Mouse (Mus musculus): ENCODE data around the gene Sycp1. TPM values are rescaled to one million over a fixed set of nuclear protein-coding genes. Genes with fewer than 3 reads are reported as not detected.

Sycp1 gene
- polyA plus RNA-seq, 1 experiment from 2014 or later, result not detected

DNA sequence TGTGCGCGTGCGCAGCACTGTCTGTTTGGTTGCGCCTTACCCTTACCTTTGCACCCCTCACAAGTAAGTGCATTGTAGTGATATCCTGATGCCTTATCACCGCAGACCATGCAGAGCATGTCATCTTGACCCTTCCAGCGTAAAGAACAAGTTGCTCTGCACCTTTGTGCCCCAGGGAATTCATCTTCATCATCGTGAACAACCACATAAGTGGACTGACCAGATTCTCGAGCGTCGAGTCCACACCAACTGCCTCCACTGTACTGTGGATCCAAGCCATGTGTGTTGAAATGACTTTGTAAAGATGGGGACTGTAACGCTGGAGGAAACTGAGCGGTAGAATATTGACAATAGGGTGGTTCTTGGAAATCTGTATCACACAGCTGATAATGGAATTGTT is 18.6 kb upstream of the Sycp1 start:
- no peaks in the 10 kb centered on the region for H3K36me3 ChIP-seq (ENCODE audit: control insufficient read depth, insufficient read depth, low read length)

DNA sequence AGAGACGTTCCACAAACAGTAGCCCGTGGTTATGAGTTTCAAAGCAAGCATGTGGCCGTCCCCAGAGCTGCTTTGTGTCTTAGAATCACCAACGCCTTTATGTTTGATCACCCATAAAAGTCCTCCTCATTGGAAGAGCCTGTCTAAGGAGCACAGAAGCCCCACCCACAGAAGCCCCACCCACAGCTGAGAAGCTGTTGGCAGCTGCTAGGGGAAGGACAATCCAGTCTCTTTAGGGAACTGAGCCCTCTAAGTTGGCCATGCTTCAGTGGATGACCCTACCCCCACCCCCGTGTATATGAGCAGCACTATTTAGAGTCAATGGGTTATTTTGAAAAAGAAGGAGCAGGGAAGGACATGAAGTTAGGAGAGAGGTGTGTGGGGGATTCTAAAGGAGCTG is 11.0 kb upstream of the Sycp1 start:
- Histone ChIP-seq H3K9ac (ENCODE audit: low read depth, low read length) (no peak overlapping the region), H3K36me3 (ENCODE audit: control insufficient read depth, insufficient read depth, low read length) (no peaks in the 10 kb centered on the region), H3K4me1 (ENCODE audit: control insufficient read depth, insufficient read depth, low read depth, low read length) (no peaks in the 10 kb centered on the region), H3K9me3 (ENCODE audit: control insufficient read depth, low read length) (no peaks in the 10 kb centered on the region), H3K27ac (ENCODE audit: low read depth, low read length) (no peak overlapping the region), H3K27me3 (replicated peaks; ENCODE audit: control insufficient read depth, insufficient read depth, low read length) (no peaks in the 10 kb centered on the region), H3K4me3 (ENCODE audit: low read length) (no peak overlapping the region), H3K4me2 (ENCODE audit: low read length) (no peak overlapping the region)
- WGBS, result 45% methylated on average over 5 of the region's 5 CpGs
- no peak for ATAC-seq

More for the DNA sequence above, 18.6 kb upstream of the Sycp1 start:
- WGBS, result 94% methylated on average over 12 of the region's 12 CpGs
- Histone ChIP-seq H3K9me3 (ENCODE audit: control insufficient read depth, low read length) (no peaks in the 10 kb centered on the region), H3K4me1 (ENCODE audit: control insufficient read depth, insufficient read depth, low read depth, low read length) (no peaks in the 10 kb centered on the region), H3K27ac (ENCODE audit: low read depth, low read length) (no peak overlapping the region), H3K9ac (ENCODE audit: low read depth, low read length) (no peak overlapping the region), H3K4me3 (ENCODE audit: low read length) (no peak overlapping the region), H3K4me2 (ENCODE audit: low read length) (no peak overlapping the region), H3K27me3 (replicated peaks; ENCODE audit: control insufficient read depth, insufficient read depth, low read length) (no peaks in the 10 kb centered on the region)
- ATAC-seq, result no peak

GRCm38 (mm10) chr3:102946312-102946711 is 10.4 kb upstream of the Sycp1 start:
- 81% methylated on average over 3 of the region's 3 CpGs for WGBS
- H3K9me3 ChIP-seq (ENCODE audit: control insufficient read depth, low read length), result no peaks in the 10 kb centered on the region
- ATAC-seq, result no peak

GRCm38 (mm10) chr3:102938100-102938499 is 2.2 kb upstream of the Sycp1 start:
- Histone ChIP-seq H3K27ac (ENCODE audit: low read depth, low read length) (no peak overlapping the region), H3K27me3 (replicated peaks; ENCODE audit: control insufficient read depth, insufficient read depth, low read length) (no peaks in the 10 kb centered on the region), H3K9ac (ENCODE audit: low read depth, low read length) (no peak overlapping the region), H3K4me3 (ENCODE audit: low read length) (no peak overlapping the region), H3K9me3 (ENCODE audit: control insufficient read depth, low read length) (peaks cover 8% of the 10 kb centered on the region; the same call in 1 of the 2 replicates), H3K4me2 (ENCODE audit: low read length) (no peak overlapping the region), H3K36me3 (ENCODE audit: control insufficient read depth, insufficient read depth, low read length) (no peaks in the 10 kb centered on the region), H3K4me1 (ENCODE audit: control insufficient read depth, insufficient read depth, low read depth, low read length) (no peaks in the 10 kb centered on the region)
- 83% methylated on average over 1 of the region's 1 CpGs for WGBS
- ATAC-seq, result no peak

More at GRCm38 (mm10) chr3:102946312-102946711, 10.4 kb upstream of the Sycp1 start:
- H3K4me3 ChIP-seq (ENCODE audit: low read length), result no peak overlapping the region
- no peaks in the 10 kb centered on the region for H3K27me3 ChIP-seq (replicated peaks; ENCODE audit: control insufficient read depth, insufficient read depth, low read length)
- no peak overlapping the region for H3K9ac ChIP-seq (ENCODE audit: low read depth, low read length)
- H3K4me1 ChIP-seq (ENCODE audit: control insufficient read depth, insufficient read depth, low read depth, low read length), result no peaks in the 10 kb centered on the region
- no peaks in the 10 kb centered on the region for H3K36me3 ChIP-seq (ENCODE audit: control insufficient read depth, insufficient read depth, low read length)
- H3K4me2 ChIP-seq (ENCODE audit: low read length), result no peak overlapping the region
- H3K27ac ChIP-seq (ENCODE audit: low read depth, low read length), result no peak overlapping the region

DNA sequence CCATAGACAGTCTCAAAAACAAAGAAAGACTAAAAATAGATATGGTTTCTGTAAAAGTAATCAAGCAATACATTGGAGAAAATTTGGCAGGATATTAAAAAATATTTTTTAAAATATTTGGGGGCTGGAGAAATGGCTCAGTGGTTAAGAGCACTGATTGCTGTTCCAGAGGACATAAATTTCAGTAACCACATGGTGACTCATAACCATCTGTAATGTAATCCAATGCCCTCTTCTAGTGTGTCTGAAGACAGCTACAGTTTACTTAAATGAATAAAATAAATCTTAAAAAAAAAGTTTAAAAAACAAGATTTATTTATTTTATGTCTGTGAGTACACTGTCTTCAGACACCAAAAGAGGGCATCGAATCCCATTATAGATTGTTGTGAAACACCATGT is 36.8 kb downstream of the Sycp1 start:
- Histone ChIP-seq H3K27ac (ENCODE audit: low read depth, low read length) (no peak overlapping the region), H3K4me3 (ENCODE audit: low read length) (no peak overlapping the region), H3K36me3 (ENCODE audit: control insufficient read depth, insufficient read depth, low read length) (no peaks in the 10 kb centered on the region), H3K4me2 (ENCODE audit: low read length) (no peak overlapping the region), H3K9ac (ENCODE audit: low read depth, low read length) (no peak overlapping the region), H3K27me3 (replicated peaks; ENCODE audit: control insufficient read depth, insufficient read depth, low read length) (no peaks in the 10 kb centered on the region), H3K4me1 (ENCODE audit: control insufficient read depth, insufficient read depth, low read depth, low read length) (no peaks in the 10 kb centered on the region), H3K9me3 (ENCODE audit: control insufficient read depth, low read length) (no peaks in the 10 kb centered on the region)
- ATAC-seq, result no peak
- WGBS, result 97% methylated on average over 1 of the region's 1 CpGs

DNA sequence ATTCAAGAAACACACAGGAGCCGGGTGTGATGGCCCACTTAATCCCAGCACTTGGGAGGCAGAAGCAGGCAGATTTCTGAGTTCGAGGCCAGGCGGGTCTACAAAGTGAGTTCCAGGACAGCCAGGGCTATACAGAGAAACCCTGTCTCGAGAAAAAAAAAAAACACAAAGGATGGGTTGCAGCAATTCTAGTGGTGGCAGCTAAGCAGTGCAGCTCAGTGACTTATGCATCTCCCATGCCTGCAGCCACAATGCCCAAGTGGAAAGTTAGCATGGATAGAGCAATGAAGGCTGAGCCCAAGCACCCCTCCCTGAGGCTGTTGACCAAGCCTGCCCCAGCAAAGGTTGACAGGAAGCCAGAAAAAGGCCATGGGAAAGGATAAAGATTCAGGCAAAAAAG is 55.4 kb downstream of the Sycp1 start:
- no peak overlapping the region for H3K27ac ChIP-seq (ENCODE audit: low read depth, low read length)
- no peaks in the 10 kb centered on the region for H3K9me3 ChIP-seq (ENCODE audit: control insufficient read depth, low read length)
- H3K9ac ChIP-seq (ENCODE audit: low read depth, low read length), result no peak overlapping the region
- H3K4me2 ChIP-seq (ENCODE audit: low read length), result no peak overlapping the region
- 71% methylated on average over 4 of the region's 4 CpGs for WGBS
- H3K36me3 ChIP-seq (ENCODE audit: control insufficient read depth, insufficient read depth, low read length), result no peaks in the 10 kb centered on the region
- no peaks in the 10 kb centered on the region for H3K27me3 ChIP-seq (replicated peaks; ENCODE audit: control insufficient read depth, insufficient read depth, low read length)
- no peak for ATAC-seq
- H3K4me3 ChIP-seq (ENCODE audit: low read length), result no peak overlapping the region
- no peaks in the 10 kb centered on the region for H3K4me1 ChIP-seq (ENCODE audit: control insufficient read depth, insufficient read depth, low read depth, low read length)

GRCm38 (mm10) chr3:102848661-102849060 is 87.2 kb downstream of the Sycp1 start:
- Histone ChIP-seq H3K9ac (ENCODE audit: low read depth, low read length) (no peak overlapping the region), H3K36me3 (ENCODE audit: control insufficient read depth, insufficient read depth, low read length) (no peaks in the 10 kb centered on the region), H3K27ac (ENCODE audit: low read depth, low read length) (no peak overlapping the region), H3K4me2 (ENCODE audit: low read length) (no peak overlapping the region), H3K27me3 (replicated peaks; ENCODE audit: control insufficient read depth, insufficient read depth, low read length) (no peaks in the 10 kb centered on the region), H3K4me1 (ENCODE audit: control insufficient read depth, insufficient read depth, low read depth, low read length) (no peaks in the 10 kb centered on the region), H3K4me3 (ENCODE audit: low read length) (no peak overlapping the region), H3K9me3 (ENCODE audit: control insufficient read depth, low read length) (no peaks in the 10 kb centered on the region)
- ATAC-seq, result no peak

DNA sequence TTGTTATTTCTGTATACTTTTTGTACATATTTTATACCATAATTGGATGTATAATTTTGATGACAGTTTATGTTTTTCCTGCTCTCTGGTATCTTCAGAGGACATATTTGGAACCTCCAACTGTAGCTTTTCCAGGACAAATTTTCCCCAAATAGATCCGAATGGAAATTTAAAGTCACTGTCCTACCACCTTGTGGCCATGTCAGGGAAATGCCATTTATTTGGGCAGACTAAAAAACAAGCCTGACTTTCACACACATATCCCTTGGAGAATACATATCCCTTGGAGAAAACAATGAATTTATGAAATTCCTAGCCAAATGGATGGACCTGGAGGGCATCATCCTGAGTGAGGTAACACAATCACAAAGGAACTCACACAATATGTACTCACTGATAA is 93.5 kb downstream of the Sycp1 start:
- no peaks in the 10 kb centered on the region for H3K9me3 ChIP-seq (ENCODE audit: control insufficient read depth, low read length)
- ATAC-seq, result no peak
- no peak overlapping the region for H3K4me2 ChIP-seq (ENCODE audit: low read length)
- no peak overlapping the region for H3K9ac ChIP-seq (ENCODE audit: low read depth, low read length)
- H3K36me3 ChIP-seq (ENCODE audit: control insufficient read depth, insufficient read depth, low read length), result no peaks in the 10 kb centered on the region
- no peaks in the 10 kb centered on the region for H3K4me1 ChIP-seq (ENCODE audit: control insufficient read depth, insufficient read depth, low read depth, low read length)
- H3K4me3 ChIP-seq (ENCODE audit: low read length), result no peak overlapping the region
- no peak overlapping the region for H3K27ac ChIP-seq (ENCODE audit: low read depth, low read length)
- 52% methylated on average over 1 of the region's 1 CpGs for WGBS
- no peaks in the 10 kb centered on the region for H3K27me3 ChIP-seq (replicated peaks; ENCODE audit: control insufficient read depth, insufficient read depth, low read length)

- Histone ChIP-seq H3K9me3 (ENCODE audit: control insufficient read depth, low read length) (no peaks in the 10 kb centered on the region), H3K4me3 (ENCODE audit: low read length) (no peak overlapping the region), H3K4me1 (ENCODE audit: control insufficient read depth, insufficient read depth, low read depth, low read length) (no peaks in the 10 kb centered on the region), H3K4me2 (ENCODE audit: low read length) (no peak overlapping the region), H3K27ac (ENCODE audit: low read depth, low read length) (no peak overlapping the region), H3K36me3 (ENCODE audit: control insufficient read depth, insufficient read depth, low read length) (no peaks in the 10 kb centered on the region), H3K27me3 (replicated peaks; ENCODE audit: control insufficient read depth, insufficient read depth, low read length) (no peaks in the 10 kb centered on the region), H3K9ac (ENCODE audit: low read depth, low read length) (no peak overlapping the region)
- no peak for ATAC-seq
- WGBS, result 4% methylated on average over 3 of the region's 3 CpGs
Observed at GRCm38 (mm10) chr3:102803937-102804336, 132.0 kb downstream of the Sycp1 start.

DNA sequence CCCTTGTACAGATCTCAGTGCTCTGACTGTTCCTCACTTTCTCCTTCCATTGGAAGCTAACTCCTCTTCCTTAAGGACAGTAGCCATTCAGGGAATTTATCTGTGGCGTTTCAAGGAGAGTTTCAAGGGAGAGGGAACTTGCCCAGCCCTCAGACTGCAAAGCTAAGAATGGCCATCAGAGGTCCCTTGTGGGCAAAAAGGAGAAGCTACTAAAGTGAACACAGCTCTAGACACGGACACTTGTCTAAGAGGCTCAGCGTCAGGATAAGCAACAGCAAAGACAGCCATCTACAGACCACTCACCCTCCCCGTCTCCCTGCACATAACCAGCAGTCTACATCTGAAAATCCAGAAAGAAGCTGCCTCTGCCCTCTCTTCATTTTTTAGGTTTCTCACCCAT is 148.5 kb downstream of the Sycp1 start:
- no peak for ATAC-seq
- H3K27ac ChIP-seq (ENCODE audit: low read depth, low read length), result no peak overlapping the region
- 43% methylated on average over 4 of the region's 4 CpGs for WGBS
- H3K4me3 ChIP-seq (ENCODE audit: low read length), result no peak overlapping the region
- H3K9me3 ChIP-seq (ENCODE audit: control insufficient read depth, low read length), result no peaks in the 10 kb centered on the region
- H3K27me3 ChIP-seq (replicated peaks; ENCODE audit: control insufficient read depth, insufficient read depth, low read length), result no peaks in the 10 kb centered on the region
- H3K4me2 ChIP-seq (ENCODE audit: low read length), result no peak overlapping the region
- H3K4me1 ChIP-seq (ENCODE audit: control insufficient read depth, insufficient read depth, low read depth, low read length), result no peaks in the 10 kb centered on the region
- no peak overlapping the region for H3K9ac ChIP-seq (ENCODE audit: low read depth, low read length)
- no peaks in the 10 kb centered on the region for H3K36me3 ChIP-seq (ENCODE audit: control insufficient read depth, insufficient read depth, low read length)
